Mouse (Mus musculus) liver, embryonic 13.5 days (tissue): ENCODE measurements around the gene Man2a2. TPM values are rescaled to one million over a fixed set of nuclear protein-coding genes. Genes with fewer than 3 reads are reported as not detected.

Source experiments
- ATAC-seq: fragments of 200-750 bp; cut with Nextera tagmentation; 2 replicates; pipeline ENCODE4 v1.8.0; 2017; ENCODE audit warnings: low read depth, mild to moderate bottlenecking, moderate number of reproducible peaks, moderate library complexity
- DNase-seq: peaks from one replicate; pipeline ENCODE4 v3.0.0; 2022
- H3K27ac ChIP-seq: fragments of 300-500 bp; sonication (generic); 2 replicates; pipeline ENCODE4 v1.5.1; 2015; ENCODE audit warnings: moderate library complexity, mild to moderate bottlenecking, inconsistent platforms
- H3K27me3 ChIP-seq: fragments of 300-500 bp; sonication (generic); 2 replicates; pipeline ENCODE4 v1.6.1; 2015; ENCODE audit warnings: mild to moderate bottlenecking, inconsistent platforms
- H3K36me3 ChIP-seq: fragments of 300-500 bp; sonication (generic); 2 replicates; pipeline ENCODE4 v1.6.1; 2015; ENCODE audit warnings: mild to moderate bottlenecking, inconsistent platforms
- H3K4me1 ChIP-seq: fragments of 300-500 bp; sonication (generic); replicated peaks from 2 replicates; pipeline ENCODE4 v1.6.1; 2015; ENCODE audit warnings: inconsistent platforms
- H3K4me2 ChIP-seq: fragments of 300-500 bp; sonication (generic); 2 replicates; pipeline ENCODE4 v1.6.1; 2015; ENCODE audit warnings: inconsistent platforms, mild to moderate bottlenecking, moderate library complexity
- H3K4me3 ChIP-seq: fragments of 300-500 bp; sonication (generic); replicated peaks from 2 replicates; pipeline ENCODE4 v1.5.1; 2015; ENCODE audit warnings: mild to moderate bottlenecking, inconsistent platforms
- H3K9ac ChIP-seq: fragments of 300-500 bp; sonication (generic); 2 replicates; pipeline ENCODE4 v1.6.1; 2015; ENCODE audit warnings: mild to moderate bottlenecking, inconsistent platforms
- H3K9me3 ChIP-seq: fragments of 300-500 bp; sonication (generic); replicated peaks from 2 replicates; pipeline ENCODE4 v1.6.1; 2016; ENCODE audit warnings: inconsistent platforms
- WGBS: fragments of 180-500 bp; shearing (Covaris S2); methylation state at CpG from one replicate; pipeline ENCODE4 v1.1.7; 2015; ENCODE audit not compliant: insufficient replicate concordance; 5-methylcytosine and 5-hydroxymethylcytosine counted together
- polyA plus RNA-seq: library from polyadenylated mRNA; unstranded; fragments of >200 nt; fragmentation: Nextera tagmentation; extraction: Ambion mirVana; gene quantifications from 2 replicates; pipeline ENCODE4 v1.2.1, GENCODE M21; 2015

Man2a2 gene
- polyA plus RNA-seq, 1 experiment from 2014 or later: 2.2 TPM

GRCm38 (mm10) chr7:80315733-80316132 lies 55.4 kb downstream of the Man2a2 start:
- Histone ChIP-seq H3K4me2 (no peak overlapping the region), H3K9ac (no peak overlapping the region), H3K9me3 (no peaks in the 10 kb centered on the region), H3K36me3 (peaks cover 94% of the 10 kb centered on the region), H3K27me3 (no peaks in the 10 kb centered on the region), H3K4me1 (no peaks in the 10 kb centered on the region; the same call in 1 of the 2 replicates), H3K27ac (no peak overlapping the region), H3K4me3 (no peak overlapping the region)
- ATAC-seq (no peak), DNase-seq (no peak)
- WGBS: 72% methylated on average over 2 of the region's 2 CpGs

GRCm38 (mm10) chr7:80310771-80311170 lies 60.4 kb downstream of the Man2a2 start:
- WGBS: 85% methylated on average over 7 of the region's 7 CpGs
- no peaks in the 10 kb centered on the region for H3K27me3 ChIP-seq
- H3K9me3 ChIP-seq: no peaks in the 10 kb centered on the region
- H3K4me2 ChIP-seq: no peak overlapping the region
- no peak overlapping the region for H3K27ac ChIP-seq
- DNase-seq (no peak), ATAC-seq (no peak)
- no peak overlapping the region for H3K9ac ChIP-seq
- no peak overlapping the region for H3K4me3 ChIP-seq
- H3K4me1 ChIP-seq: no peaks in the 10 kb centered on the region
- H3K36me3 ChIP-seq: peaks cover 99% of the 10 kb centered on the region

GRCm38 (mm10) chr7:80307766-80308165 lies 63.4 kb downstream of the Man2a2 start:
- WGBS: 86% methylated on average over 3 of the region's 3 CpGs
- H3K9ac ChIP-seq: no peak overlapping the region
- no peak overlapping the region for H3K27ac ChIP-seq
- no peak overlapping the region for H3K4me2 ChIP-seq
- DNase-seq (no peak), ATAC-seq (no peak)
- peaks cover 99% of the 10 kb centered on the region for H3K36me3 ChIP-seq
- H3K4me1 ChIP-seq: no peaks in the 10 kb centered on the region
- H3K4me3 ChIP-seq: no peak overlapping the region
- H3K27me3 ChIP-seq: no peaks in the 10 kb centered on the region
- H3K9me3 ChIP-seq: no peaks in the 10 kb centered on the region

GRCm38 (mm10) chr7:80301522-80301921 lies 69.7 kb downstream of the Man2a2 start:
- ATAC-seq (no peak), DNase-seq (no peak)
- Histone ChIP-seq H3K27me3 (no peaks in the 10 kb centered on the region), H3K4me1 (peaks cover 35% of the 10 kb centered on the region), H3K4me2 (no peak overlapping the region), H3K9ac (no peak overlapping the region), H3K36me3 (peaks cover 98% of the 10 kb centered on the region), H3K27ac (no peak overlapping the region), H3K9me3 (no peaks in the 10 kb centered on the region), H3K4me3 (no peak overlapping the region)
- 84% methylated on average over 2 of the region's 2 CpGs for WGBS

GRCm38 (mm10) chr7:80299568-80299967 lies 71.6 kb downstream of the Man2a2 start:
- WGBS: 87% methylated on average over 3 of the region's 3 CpGs
- H3K9me3 ChIP-seq: no peaks in the 10 kb centered on the region
- H3K36me3 ChIP-seq: peaks cover 83% of the 10 kb centered on the region
- H3K4me2 ChIP-seq: no peak overlapping the region
- H3K27ac ChIP-seq: no peak overlapping the region
- no peak for ATAC-seq
- no peak overlapping the region for H3K9ac ChIP-seq
- DNase-seq: no peak
- H3K4me1 ChIP-seq: peaks cover 47% of the 10 kb centered on the region
- H3K4me3 ChIP-seq: no peak overlapping the region
- no peaks in the 10 kb centered on the region for H3K27me3 ChIP-seq

Other genes starting within 250 kb of the Man2a2 start
- gene Sema4b, start 184.5 kb downstream of the Man2a2 start, polyA plus RNA-seq: 13.1 and 14.1 TPM in 2 replicates
- 91.0 and 102 TPM in 2 replicates for gene Cib1, start 138.6 kb downstream of the Man2a2 start, polyA plus RNA-seq
- gene Gdpgp1, start 138.5 kb downstream of the Man2a2 start, polyA plus RNA-seq: 2.4 and 3.0 TPM in 2 replicates
- gene Ttll13, start 125.0 kb downstream of the Man2a2 start, polyA plus RNA-seq: 0.23 and 0.72 TPM in 2 replicates
- gene Ngrn, start 110.2 kb downstream of the Man2a2 start, polyA plus RNA-seq: 33.5 and 37.2 TPM in 2 replicates
- gene Vps33b, start 101.7 kb downstream of the Man2a2 start, polyA plus RNA-seq: 4.4 and 7.9 TPM in 2 replicates
- gene Prc1, start 76.9 kb downstream of the Man2a2 start, polyA plus RNA-seq: 114 and 130 TPM in 2 replicates
- gene Rccd1, start 46.9 kb downstream of the Man2a2 start, polyA plus RNA-seq: 3.3 and 3.4 TPM in 2 replicates
- gene Unc45a, start 30.4 kb downstream of the Man2a2 start, polyA plus RNA-seq: 10.3 and 11.5 TPM in 2 replicates
- 3.8 and 4.2 TPM in 2 replicates for gene Hddc3, start 28.3 kb downstream of the Man2a2 start, polyA plus RNA-seq
- gene Fes, start 16.6 kb upstream of the Man2a2 start, polyA plus RNA-seq: 10.6 and 12.0 TPM in 2 replicates
- gene Furin, start 34.1 kb upstream of the Man2a2 start, polyA plus RNA-seq: 3.8 and 4.1 TPM in 2 replicates
- 29.7 and 34.0 TPM in 2 replicates for gene Blm, start 163.7 kb upstream of the Man2a2 start, polyA plus RNA-seq